Mouse (Mus musculus) neural tube, embryonic 14.5 days (tissue): ENCODE measurements at regions not wholly inside any gene's neighbourhood (a gene's known extent, or its start where the extent isn't known, plus 50 kb on each side); places are given as distances from the start of the nearest gene placed in this dataset.

ENCODE experiments used
- ATAC-seq: fragments of 200-750 bp; cut with Nextera tagmentation; 2 replicates; pipeline ENCODE4 v1.8.0; 2017; ENCODE audit warnings: low read depth, mild to moderate bottlenecking, moderate TSS enrichment, moderate library complexity
- H3K27ac ChIP-seq: fragments of 300-500 bp; sonication (generic); 2 replicates; pipeline ENCODE4 v1.5.1; 2014; ENCODE audit warnings: low read depth, mild to moderate bottlenecking, control low read depth, low read length, moderate library complexity, mixed read lengths
- H3K27me3 ChIP-seq: fragments of 300-500 bp; sonication (generic); 2 replicates; pipeline ENCODE4 v1.6.1; 2014; ENCODE audit warnings: low read length; ENCODE audit not compliant: control insufficient read depth, insufficient read depth
- H3K36me3 ChIP-seq: fragments of 300-500 bp; sonication (generic); 2 replicates; pipeline ENCODE4 v1.6.1; 2014; ENCODE audit warnings: low read length, mixed read lengths; ENCODE audit not compliant: control insufficient read depth, insufficient read depth
- H3K4me1 ChIP-seq: fragments of 300-500 bp; sonication (generic); 2 replicates; pipeline ENCODE4 v1.6.1; 2014; ENCODE audit warnings: low read length; ENCODE audit not compliant: control insufficient read depth, insufficient read depth
- H3K4me2 ChIP-seq: fragments of 300-500 bp; sonication (generic); 2 replicates; pipeline ENCODE4 v1.6.1; 2014; ENCODE audit warnings: mild to moderate bottlenecking, low read depth, low read length, control low read depth
- H3K4me3 ChIP-seq: fragments of 300-500 bp; sonication (generic); 2 replicates; pipeline ENCODE4 v1.5.1; 2014; ENCODE audit warnings: low read depth, low read length, control low read depth, mixed read lengths
- H3K9ac ChIP-seq: fragments of 300-500 bp; sonication (generic); replicated peaks from 2 replicates; pipeline ENCODE4 v1.6.1; 2014; ENCODE audit warnings: low read depth, mild to moderate bottlenecking, control low read depth, low read length, mixed read lengths
- H3K9me3 ChIP-seq: fragments of 300-500 bp; sonication (generic); 2 replicates; pipeline ENCODE4 v1.6.1; 2016; ENCODE audit warnings: low read length; ENCODE audit not compliant: control insufficient read depth
- WGBS: fragments of 180-500 bp; shearing (Covaris S2); extraction: QIAGEN DNeasy Blood & Tissue Kit; methylation state at CpG from one replicate; pipeline ENCODE4 v1.1.7; 2014; 5-methylcytosine and 5-hydroxymethylcytosine counted together

DNA sequence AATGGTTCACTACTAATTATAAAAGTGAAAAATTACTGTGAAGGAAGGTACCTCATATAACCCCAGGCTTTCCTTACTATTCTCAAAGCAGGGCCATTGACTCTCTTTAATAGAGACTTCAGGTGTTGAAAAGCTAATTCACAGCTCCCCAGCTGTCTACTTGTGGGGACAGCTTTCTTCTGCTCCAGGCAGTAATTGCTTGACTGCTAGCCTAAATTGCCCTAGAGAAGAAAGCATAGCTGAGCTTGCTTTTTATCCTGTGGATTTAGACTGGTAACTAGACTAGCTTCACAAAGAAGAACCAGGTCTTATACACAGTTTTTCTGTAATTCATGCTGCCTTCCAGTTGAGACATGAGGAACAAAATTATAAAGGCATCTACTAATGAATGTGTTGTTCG is 452.6 kb upstream of the Agtr1b start:
- no peak overlapping the region for H3K4me2 ChIP-seq
- no peaks in the 10 kb centered on the region for H3K4me1 ChIP-seq
- no peak overlapping the region for H3K4me3 ChIP-seq
- no peaks in the 10 kb centered on the region for H3K36me3 ChIP-seq
- H3K27ac ChIP-seq, result no peak overlapping the region
- H3K9ac ChIP-seq, result no peak overlapping the region
- no peak for ATAC-seq
- WGBS, result 58% methylated on average over 1 of the region's 1 CpGs
- no peaks in the 10 kb centered on the region for H3K27me3 ChIP-seq
- H3K9me3 ChIP-seq, result no peaks in the 10 kb centered on the region

DNA sequence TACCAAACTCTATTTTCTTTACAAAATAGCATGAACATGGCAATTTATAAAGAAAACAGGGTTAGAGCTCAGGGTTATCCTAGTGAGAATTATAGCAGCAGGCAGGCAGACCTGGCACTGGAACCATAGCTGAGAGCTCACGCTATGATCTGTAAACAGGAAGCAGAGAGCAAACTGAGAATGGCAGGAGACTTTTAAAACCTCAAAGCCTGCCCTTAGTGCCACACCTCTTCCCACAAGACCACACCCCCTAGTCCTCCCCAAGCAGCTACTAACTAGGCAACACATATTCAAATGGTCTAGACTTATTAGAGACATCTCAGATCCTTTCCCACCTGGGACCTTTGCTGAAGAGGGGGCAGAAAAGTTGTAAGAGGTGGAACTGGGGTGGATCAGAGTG is 449.6 kb upstream of the Agtr1b start:
- no peak for ATAC-seq
- Histone ChIP-seq H3K36me3 (no peaks in the 10 kb centered on the region), H3K9me3 (no peaks in the 10 kb centered on the region), H3K4me3 (no peak overlapping the region), H3K27ac (no peak overlapping the region), H3K4me1 (no peaks in the 10 kb centered on the region), H3K4me2 (no peak overlapping the region), H3K27me3 (no peaks in the 10 kb centered on the region), H3K9ac (no peak overlapping the region)
- WGBS, result 58% methylated on average over 1 of the region's 1 CpGs

DNA sequence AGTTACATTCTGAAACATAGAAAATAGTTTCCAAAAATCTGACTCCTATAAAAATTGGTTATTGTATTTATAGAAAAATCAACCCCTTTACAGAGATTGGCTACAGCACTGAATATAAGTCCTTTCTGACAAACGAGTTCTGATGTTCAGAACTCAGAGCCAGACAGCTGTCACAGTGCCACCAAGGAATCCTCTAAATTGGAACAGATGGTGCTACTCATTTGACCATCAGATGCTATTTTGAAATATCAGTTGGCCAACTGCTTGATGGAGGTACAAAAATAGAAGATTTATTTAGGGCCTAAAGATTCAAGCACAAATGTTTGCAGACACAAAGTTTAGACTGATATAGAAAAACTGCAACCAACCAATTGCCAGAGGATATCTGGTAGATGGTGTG is 427.3 kb upstream of the Agtr1b start:
- WGBS, result 39% methylated on average over 1 of the region's 1 CpGs
- ATAC-seq, result no peak

DNA sequence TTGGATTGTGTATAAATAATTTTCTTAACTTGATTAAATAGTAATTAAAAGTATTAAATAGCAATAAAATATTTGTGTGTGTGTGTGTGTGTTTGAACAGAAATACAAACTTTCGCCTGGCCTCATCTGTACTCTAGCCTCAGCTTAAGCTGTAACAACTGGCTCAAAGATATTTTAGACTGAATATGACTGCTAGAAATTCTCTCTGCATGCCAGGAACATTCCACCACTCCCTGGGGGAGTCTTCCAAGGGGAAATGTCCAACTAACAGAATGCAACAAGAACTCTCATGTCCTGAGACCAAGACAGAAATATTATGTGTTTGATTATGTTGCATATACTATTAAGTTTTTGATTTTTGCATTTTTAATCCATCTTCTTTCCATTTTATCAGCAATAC is 425.5 kb upstream of the Agtr1b start:
- Histone ChIP-seq H3K4me2 (no peak overlapping the region), H3K9ac (no peak overlapping the region), H3K9me3 (no peaks in the 10 kb centered on the region), H3K27ac (no peak overlapping the region), H3K27me3 (no peaks in the 10 kb centered on the region), H3K4me3 (no peak overlapping the region), H3K4me1 (no peaks in the 10 kb centered on the region), H3K36me3 (no peaks in the 10 kb centered on the region)
- 83% methylated on average over 1 of the region's 1 CpGs for WGBS
- no peak for ATAC-seq

More for the DNA sequence above, 427.3 kb upstream of the Agtr1b start:
- Histone ChIP-seq H3K4me2 (no peak overlapping the region), H3K4me3 (no peak overlapping the region), H3K36me3 (no peaks in the 10 kb centered on the region), H3K9me3 (no peaks in the 10 kb centered on the region), H3K9ac (no peak overlapping the region), H3K27me3 (no peaks in the 10 kb centered on the region), H3K4me1 (no peaks in the 10 kb centered on the region), H3K27ac (no peak overlapping the region)

DNA sequence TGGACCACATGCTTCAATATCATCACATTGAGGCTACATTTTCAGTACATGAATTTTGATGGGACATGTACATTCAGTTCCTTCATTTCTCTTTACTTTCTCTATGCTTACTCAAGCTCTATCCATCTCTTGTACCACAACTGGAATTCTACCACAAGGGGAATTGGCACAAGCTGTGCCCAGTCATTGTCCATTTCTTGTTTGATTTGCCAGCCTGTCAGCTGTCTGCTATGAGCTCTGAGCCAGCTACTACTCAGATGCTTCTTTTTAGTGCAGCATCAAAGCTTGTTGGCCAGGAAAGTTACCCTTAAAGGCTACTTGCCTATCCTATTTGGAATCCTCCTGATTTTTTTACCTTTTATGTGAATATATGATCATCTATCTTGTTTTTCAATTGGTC is 410.9 kb upstream of the Agtr1b start:
- no peaks in the 10 kb centered on the region for H3K9me3 ChIP-seq
- H3K27me3 ChIP-seq, result no peaks in the 10 kb centered on the region
- no peak overlapping the region for H3K4me3 ChIP-seq
- no peak overlapping the region for H3K9ac ChIP-seq
- no peak overlapping the region for H3K4me2 ChIP-seq
- H3K36me3 ChIP-seq, result no peaks in the 10 kb centered on the region
- no peak for ATAC-seq
- H3K4me1 ChIP-seq, result 0 out of 2 replicates have a peak, but pooled peaks cover 4% of the 10 kb centered on the region
- H3K27ac ChIP-seq, result no peak overlapping the region

DNA sequence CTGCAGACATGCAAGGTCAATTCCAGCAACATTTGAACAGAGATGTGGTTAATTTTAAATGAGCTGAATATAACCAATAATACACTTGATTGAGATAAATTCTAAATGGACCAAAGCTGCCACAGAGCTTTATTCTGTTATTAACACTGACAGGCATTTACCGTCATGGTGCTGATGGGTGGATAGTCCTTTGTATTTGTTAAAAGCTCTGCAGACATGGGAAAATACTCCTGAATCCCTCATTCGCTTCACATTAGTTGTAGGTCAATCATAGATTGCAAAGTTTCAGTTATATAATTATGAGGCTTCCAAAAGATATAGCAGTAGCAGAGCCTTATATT is 410.0 kb upstream of the Agtr1b start:
- H3K9ac ChIP-seq, result no peak overlapping the region
- ATAC-seq, result peak; percentile 62
- 53% methylated on average over 2 of the region's 2 CpGs for WGBS

DNA sequence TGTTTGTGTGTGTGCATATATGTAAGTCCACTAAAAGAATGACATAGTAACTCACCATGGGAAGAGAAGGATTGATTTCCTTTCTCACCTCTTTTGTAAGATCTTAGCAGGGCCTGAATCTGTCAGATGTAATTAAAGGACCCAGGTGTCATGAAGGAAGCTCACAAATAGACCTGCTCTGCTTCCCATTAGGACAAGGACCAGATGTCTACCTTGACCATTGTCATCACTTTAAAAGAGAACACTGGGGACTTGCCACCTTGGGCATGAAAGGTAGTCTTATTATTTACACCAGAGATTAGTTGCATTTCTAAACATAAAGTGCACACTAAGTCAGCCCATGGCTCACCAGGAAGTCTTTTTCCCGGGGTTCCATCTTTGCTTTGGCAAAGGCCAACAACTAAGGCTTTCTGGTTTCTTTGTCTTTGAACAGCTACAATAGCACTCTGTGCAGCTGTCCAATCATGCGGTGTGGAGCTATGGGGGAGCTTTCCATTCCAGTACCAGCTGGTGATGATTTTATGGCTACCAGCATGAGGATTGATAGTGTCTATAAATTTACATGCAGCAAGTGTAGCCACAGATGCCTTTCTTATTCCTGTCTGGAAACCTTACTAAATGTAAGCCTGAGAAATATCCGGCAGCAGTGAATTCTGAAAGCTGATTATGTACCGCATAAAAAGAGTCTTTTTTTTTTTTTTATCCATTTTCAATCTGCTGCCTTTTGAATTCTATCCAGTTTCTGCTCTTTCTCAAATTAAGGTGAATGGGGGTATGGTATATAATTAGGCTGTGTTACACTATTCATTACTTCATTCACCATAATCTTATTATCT is 409.4 kb upstream of the Agtr1b start:
- peak; percentile 97 for ATAC-seq
- no peaks in the 10 kb centered on the region for H3K27me3 ChIP-seq
- no peaks in the 10 kb centered on the region for H3K36me3 ChIP-seq
- H3K9ac ChIP-seq, result no peak overlapping the region
- peak overlapping the region; percentile 78 for H3K27ac ChIP-seq
- no peak overlapping the region for H3K4me3 ChIP-seq
- WGBS, result 26% methylated on average over 4 of the region's 4 CpGs
- H3K9me3 ChIP-seq, result no peaks in the 10 kb centered on the region
- H3K4me1 ChIP-seq, result 0 out of 2 replicates have a peak, but pooled peaks cover 4% of the 10 kb centered on the region
- no peak overlapping the region for H3K4me2 ChIP-seq

More for the DNA sequence above, 410.0 kb upstream of the Agtr1b start:
- Histone ChIP-seq H3K36me3 (no peaks in the 10 kb centered on the region), H3K4me2 (no peak overlapping the region), H3K9me3 (no peaks in the 10 kb centered on the region), H3K4me3 (no peak overlapping the region), H3K27ac (peak overlapping the region; percentile 66; the same call in 1 of the 2 replicates), H3K4me1 (0 out of 2 replicates have a peak, but pooled peaks cover 4% of the 10 kb centered on the region), H3K27me3 (no peaks in the 10 kb centered on the region)

DNA sequence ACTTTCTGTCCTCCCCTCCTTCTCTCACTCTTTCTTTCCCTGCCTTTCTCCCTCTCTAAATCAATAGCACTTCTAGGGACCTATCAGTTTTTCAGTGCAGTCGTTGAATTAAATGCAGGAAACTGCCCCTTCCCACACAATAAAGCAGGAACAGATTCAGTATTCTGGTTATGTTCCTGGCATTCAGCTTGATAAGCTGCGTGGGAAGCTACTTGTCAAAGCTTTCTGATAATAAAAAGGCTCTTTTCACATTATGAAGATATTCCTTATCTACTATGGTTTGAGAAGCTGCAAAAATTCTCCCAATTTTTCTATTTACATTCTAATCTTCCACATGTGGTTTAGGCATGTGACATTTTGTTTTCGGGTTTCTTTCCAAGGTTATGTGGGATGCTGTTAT is 367.3 kb upstream of the Agtr1b start:
- Histone ChIP-seq H3K36me3 (no peaks in the 10 kb centered on the region), H3K27ac (no peak overlapping the region), H3K9ac (no peak overlapping the region), H3K27me3 (no peaks in the 10 kb centered on the region), H3K4me1 (no peaks in the 10 kb centered on the region), H3K4me2 (no peak overlapping the region), H3K4me3 (no peak overlapping the region), H3K9me3 (no peaks in the 10 kb centered on the region)
- WGBS, result 68% methylated on average over 3 of the region's 3 CpGs
- no peak for ATAC-seq

DNA sequence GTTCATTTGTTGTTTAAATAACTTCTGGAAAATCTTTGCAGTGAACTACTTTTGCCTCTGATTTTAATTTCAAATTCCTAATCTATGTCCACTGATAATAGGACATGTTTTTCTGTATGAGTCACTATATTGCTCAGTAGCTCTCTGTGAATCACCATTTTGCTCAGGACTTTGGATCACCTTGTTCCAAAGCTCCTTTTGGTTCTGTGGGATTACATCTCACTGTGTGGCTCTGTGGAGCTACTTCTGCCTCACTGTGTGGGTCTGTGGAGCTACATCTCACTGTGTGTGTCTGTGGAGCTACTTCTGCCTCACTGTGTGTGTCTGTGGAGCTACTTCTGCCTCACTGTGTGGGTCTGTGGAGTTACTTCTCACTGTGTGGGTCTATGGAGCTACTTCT is 365.0 kb upstream of the Agtr1b start:
- no peaks in the 10 kb centered on the region for H3K9me3 ChIP-seq
- no peak overlapping the region for H3K27ac ChIP-seq
- no peaks in the 10 kb centered on the region for H3K27me3 ChIP-seq
- H3K4me1 ChIP-seq, result no peaks in the 10 kb centered on the region
- no peak for ATAC-seq
- H3K4me2 ChIP-seq, result no peak overlapping the region
- H3K36me3 ChIP-seq, result no peaks in the 10 kb centered on the region
- H3K9ac ChIP-seq, result no peak overlapping the region
- no peak overlapping the region for H3K4me3 ChIP-seq
